Mouse (Mus musculus) embryonic fibroblast, embryonic 13.5 days (primary cell): Measurements from ENCODE around the gene Gabrp.

Experiments used
- CTCF ChIP-seq: IDR thresholded peaks from 2 replicates; pipeline ENCODE4 v1.5.1; 2011; ENCODE audit warnings: mild to moderate bottlenecking, control low read depth, low read length, moderate library complexity, borderline replicate concordance; ENCODE audit not compliant: insufficient read depth
- POLR2A ChIP-seq: IDR thresholded peaks from 2 replicates; pipeline ENCODE4 v1.6.1; 2011; ENCODE audit warnings: low read depth, mild to moderate bottlenecking, control low read depth, low read length, moderate library complexity

- TF ChIP-seq CTCF: no peak
- no peak for TF ChIP-seq POLR2A
Measured at GRCm38 (mm10) chr11:33533577-33533976, 45.2 kb downstream of the Gabrp start.
